Mouse (Mus musculus) stomach, postnatal 0 days (tissue): ENCODE measurements around the gene Fkbp3. TPM values are rescaled to one million over a fixed set of nuclear protein-coding genes. Genes with fewer than 3 reads are reported as not detected.

Experiments used
- ATAC-seq: fragments of 200-750 bp; cut with Nextera tagmentation; 2 replicates; pipeline ENCODE4 v1.8.0; 2017; ENCODE audit not compliant: low FRiP score, low TSS enrichment
- DNase-seq: peaks from one replicate; pipeline ENCODE4 v3.0.0-alpha.2; 2016; ENCODE audit warnings: low spot score
- H3K27ac ChIP-seq: fragments of 300-500 bp; sonication (generic); replicated peaks from 2 replicates; pipeline ENCODE4 v1.5.1; 2014; ENCODE audit warnings: mild to moderate bottlenecking, control low read depth
- H3K27me3 ChIP-seq: fragments of 300-500 bp; sonication (generic); 2 replicates; pipeline ENCODE4 v1.6.1; 2014; ENCODE audit warnings: low read length; ENCODE audit not compliant: control insufficient read depth, insufficient read depth
- H3K36me3 ChIP-seq: fragments of 300-500 bp; sonication (generic); 2 replicates; pipeline ENCODE4 v1.6.1; 2014; ENCODE audit warnings: low read length, mixed read lengths; ENCODE audit not compliant: control insufficient read depth, insufficient read depth
- H3K4me1 ChIP-seq: fragments of 300-500 bp; sonication (generic); replicated peaks from 2 replicates; pipeline ENCODE4 v1.6.1; 2014; ENCODE audit warnings: antibody characterized with exemption; ENCODE audit not compliant: control insufficient read depth, insufficient read depth
- H3K4me2 ChIP-seq: fragments of 300-500 bp; sonication (generic); replicated peaks from 2 replicates; pipeline ENCODE4 v1.6.1; 2014; ENCODE audit warnings: low read depth, mild to moderate bottlenecking, control low read depth, moderate library complexity
- H3K4me3 ChIP-seq: fragments of 300-500 bp; sonication (generic); 2 replicates; pipeline ENCODE4 v1.5.1; 2014; ENCODE audit warnings: low read depth, low read length, control low read depth
- H3K9ac ChIP-seq: fragments of 300-500 bp; sonication (generic); 2 replicates; pipeline ENCODE4 v1.6.1; 2014; ENCODE audit warnings: mild to moderate bottlenecking, low read length, control low read depth, mixed read lengths
- H3K9me3 ChIP-seq: fragments of 300-500 bp; sonication (generic); 2 replicates; pipeline ENCODE4 v1.6.1; 2016; ENCODE audit warnings: low read length; ENCODE audit not compliant: control insufficient read depth
- CTCF ChIP-seq: IDR thresholded peaks from 2 replicates; pipeline ENCODE4 v1.5.1; 2016; ENCODE audit warnings: antibody characterized with exemption, low read depth, mild to moderate bottlenecking, moderate library complexity
- EP300 ChIP-seq: optimal IDR thresholded peaks from 2 replicates; pipeline ENCODE3; 2016; ENCODE audit warnings: antibody characterized with exemption
- WGBS: fragments of 180-500 bp; shearing (Covaris S2); extraction: QIAGEN DNeasy Blood & Tissue Kit; methylation state at CpG from one replicate; pipeline ENCODE4 v1.1.7; 2014; 5-methylcytosine and 5-hydroxymethylcytosine counted together
- polyA plus RNA-seq: library from polyadenylated mRNA; unstranded; fragments of >200 nt; fragmentation: Nextera tagmentation; extraction: Ambion mirVana; gene quantifications from 2 replicates; pipeline ENCODE4 v1.2.1, GENCODE M21; 2015

The Fkbp3 gene
- polyA plus RNA-seq, 1 experiment from 2014 or later: 187 TPM

GRCm38 (mm10) chr12:65111503-65111902 lies 37.7 kb upstream of the Fkbp3 start:
- WGBS: 85% methylated on average over 3 of the region's 3 CpGs
- Histone ChIP-seq H3K4me1 (no peaks in the 10 kb centered on the region), H3K9me3 (no peaks in the 10 kb centered on the region), H3K9ac (no peak overlapping the region), H3K36me3 (peaks cover 4% of the 10 kb centered on the region; the same call in 1 of the 2 replicates), H3K27ac (no peak overlapping the region), H3K27me3 (no peaks in the 10 kb centered on the region), H3K4me2 (no peak overlapping the region), H3K4me3 (no peak overlapping the region)
- no peak for DNase-seq
- ATAC-seq: no peak
- TF ChIP-seq EP300 (no peak), CTCF (no peak)

DNA sequence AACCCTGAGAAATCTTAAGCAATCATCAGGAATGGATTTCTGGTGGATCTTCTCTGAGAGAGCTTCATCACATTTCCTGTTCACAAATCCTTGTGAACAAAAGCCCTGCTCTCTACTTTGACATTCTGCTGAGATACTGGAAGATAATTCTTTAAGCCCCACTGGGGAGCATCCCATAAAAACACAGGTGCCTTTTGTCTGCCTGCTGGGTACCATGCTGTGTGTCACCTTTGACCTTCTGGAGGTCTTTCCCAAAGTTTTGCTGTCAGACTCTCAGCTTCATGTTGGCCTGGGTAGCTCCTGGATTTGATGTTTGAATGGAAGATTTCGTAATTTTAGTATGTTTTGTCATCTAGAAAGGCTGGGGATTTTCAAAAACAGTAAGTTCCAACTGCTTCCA lies 34.9 kb upstream of the Fkbp3 start:
- ATAC-seq: no peak
- Histone ChIP-seq H3K4me1 (no peaks in the 10 kb centered on the region), H3K9ac (no peak overlapping the region), H3K27me3 (no peaks in the 10 kb centered on the region), H3K27ac (no peak overlapping the region), H3K4me2 (no peak overlapping the region), H3K36me3 (peaks cover 4% of the 10 kb centered on the region; the same call in 1 of the 2 replicates), H3K4me3 (no peak overlapping the region), H3K9me3 (no peaks in the 10 kb centered on the region)
- no peak for TF ChIP-seq EP300
- TF ChIP-seq CTCF: no peak
- WGBS: 69% methylated on average over 1 of the region's 1 CpGs
- DNase-seq: no peak

DNA sequence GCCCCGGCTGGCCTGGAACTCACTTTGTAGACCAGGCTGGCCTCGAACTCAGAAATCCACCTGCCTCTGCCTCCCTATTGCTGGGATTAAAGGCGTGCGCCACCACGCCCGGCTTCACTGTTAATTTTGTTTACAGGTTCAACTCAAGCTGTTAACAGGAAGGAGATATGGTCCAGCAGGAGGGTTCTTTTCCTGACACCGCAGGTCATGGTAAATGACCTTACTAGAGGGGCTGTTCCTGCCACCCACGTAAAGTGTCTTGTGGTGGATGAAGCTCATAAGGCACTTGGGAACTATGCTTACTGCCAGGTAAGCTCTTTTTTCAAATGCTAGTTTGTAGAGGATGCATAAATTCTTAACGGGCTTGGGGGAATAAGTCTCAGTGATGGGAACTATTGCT lies 3.1 kb upstream of the Fkbp3 start:
- ATAC-seq (no peak), DNase-seq (no peak)
- H3K4me3 ChIP-seq: no peak overlapping the region
- TF ChIP-seq EP300 (no peak), CTCF (no peak)
- no peak overlapping the region for H3K27ac ChIP-seq
- no peaks in the 10 kb centered on the region for H3K36me3 ChIP-seq
- H3K4me2 ChIP-seq: no peak overlapping the region; the same call in 1 of the 2 replicates
- H3K9me3 ChIP-seq: no peaks in the 10 kb centered on the region
- 75% methylated on average over 9 of the region's 9 CpGs for WGBS
- no peaks in the 10 kb centered on the region for H3K27me3 ChIP-seq
- H3K9ac ChIP-seq: no peak overlapping the region
- no peaks in the 10 kb centered on the region for H3K4me1 ChIP-seq

- Histone ChIP-seq H3K9me3 (no peaks in the 10 kb centered on the region), H3K4me3 (peak overlapping the region; percentile 83), H3K9ac (peak overlapping the region; percentile 74), H3K27ac (peak overlapping the region; percentile 59), H3K36me3 (no peaks in the 10 kb centered on the region), H3K27me3 (no peaks in the 10 kb centered on the region), H3K4me1 (no peaks in the 10 kb centered on the region), H3K4me2 (peak overlapping the region; percentile 85)
- no peak for ATAC-seq
- WGBS: under 1% methylated on average over 40 of the region's 41 CpGs
- no peak for DNase-seq
- TF ChIP-seq EP300: no peak
- no peak for TF ChIP-seq CTCF
Measured at GRCm38 (mm10) chr12:65075733-65076310, 2.0 kb upstream of the Fkbp3 start.

DNA sequence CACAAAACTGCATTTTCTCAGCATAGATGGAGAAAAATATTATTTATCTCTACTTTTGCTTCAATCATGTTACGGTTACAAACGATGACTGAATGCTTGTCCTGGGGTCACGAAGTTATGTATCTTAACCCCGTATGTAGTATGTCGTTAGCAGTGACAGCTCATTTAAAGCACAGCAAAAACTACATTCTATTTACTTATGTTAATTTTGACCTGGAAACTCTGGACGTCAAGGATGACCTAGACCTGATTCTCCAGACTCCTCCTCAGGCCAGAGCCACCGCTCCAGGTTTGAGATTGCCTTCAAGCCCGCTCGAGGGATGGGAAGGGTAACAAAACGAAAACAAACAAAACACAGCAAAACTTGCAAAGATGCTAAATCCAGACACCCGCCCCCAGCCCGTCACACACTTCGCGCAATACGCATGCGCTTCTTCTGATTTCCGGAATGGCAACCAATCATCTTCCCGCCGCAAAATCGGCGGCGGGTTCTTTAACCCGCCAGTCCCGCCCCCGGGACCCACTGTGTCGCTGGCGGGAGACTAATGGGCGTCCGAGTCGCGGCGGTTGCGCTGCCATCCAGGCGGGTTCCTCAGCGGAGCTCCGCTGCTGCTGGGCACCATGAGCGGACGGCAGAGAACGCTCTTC lies 1.4 kb upstream of the Fkbp3 start, which contains the start of gene Fancm:
TSS of gene Fancm (plus strand) at position 519 of the 648 bp plus-strand sequence.
- ATAC-seq (peak; percentile 47), DNase-seq (peak; percentile 90)
- Histone ChIP-seq H3K27ac (peak within 1 kb of the TSS; percentile 59), H3K27me3 (no peaks in the 10 kb centered on the region), H3K4me3 (peak within 1 kb of the TSS; percentile 83), H3K9me3 (no peaks in the 10 kb centered on the region), H3K9ac (peak within 1 kb of the TSS; percentile 74), H3K4me2 (peak within 1 kb of the TSS; percentile 85), H3K4me1 (no peaks in the 10 kb centered on the region), H3K36me3 (no peaks in the 10 kb centered on the region)
- whole genome bisulfite sequencing: 2% methylated on average over 39 of the region's 39 CpGs
- no peak for TF ChIP-seq CTCF
- TF ChIP-seq EP300: no peak

GRCm38 (mm10) chr12:65074651-65075050 lies 844 bp upstream of the Fkbp3 start:
- TF ChIP-seq EP300 (no peak), CTCF (no peak)
- Histone ChIP-seq H3K4me3 (peak overlapping the region; percentile 83), H3K9ac (no peak overlapping the region), H3K27me3 (no peaks in the 10 kb centered on the region), H3K4me2 (peak overlapping the region; percentile 85), H3K4me1 (no peaks in the 10 kb centered on the region), H3K9me3 (no peaks in the 10 kb centered on the region), H3K36me3 (no peaks in the 10 kb centered on the region), H3K27ac (0 out of 2 replicates have a peak overlapping the region, but pooled peaks have one; percentile 58)
- WGBS: 32% methylated on average over 7 of the region's 7 CpGs
- DNase-seq: no peak
- ATAC-seq: no peak
